Mouse (Mus musculus): Measurements from ENCODE around the gene Pecam1. TPM values are rescaled to one million over a fixed set of nuclear protein-coding genes. Genes with fewer than 3 reads are reported as not detected.
A peak's percentile ranks its signal among the peaks of the same experiment; 100 is the strongest.
"Not testable (repeated sequence)": the region's sequence is repeated elsewhere in the genome, so short reads cannot be mapped to it uniquely, and the experiment has no call there.

The Pecam1 gene
- polyA plus RNA-seq, 1 experiment from 2014 or later = 15.3 TPM

- H3K4me3 ChIP-seq = no peak overlapping the region
- H3K4me1 ChIP-seq = peaks cover 38% of the 10 kb centered on the region
- no peaks in the 10 kb centered on the region for H3K27me3 ChIP-seq (ENCODE audit: low read depth, poor library complexity, severe bottlenecking)
- 85% methylated on average over 4 of the region's 4 CpGs for WGBS
- no peaks in the 10 kb centered on the region for H3K36me3 ChIP-seq
- no peaks in the 10 kb centered on the region for H3K9me3 ChIP-seq (replicated peaks)
- no peak overlapping the region for H3K27ac ChIP-seq (replicated peaks)
- no peak for DNase-seq (ENCODE audit: low spot score)
Measured at GRCm38 (mm10) chr11:106665328-106665727, 85.1 kb downstream of the Pecam1 start.

- DNase-seq (ENCODE audit: low spot score) = no peak
- Histone ChIP-seq H3K27me3 (ENCODE audit: low read depth, poor library complexity, severe bottlenecking) (no peaks in the 10 kb centered on the region), H3K9me3 (replicated peaks) (no peaks in the 10 kb centered on the region), H3K4me3 (no peak overlapping the region), H3K4me1 (peaks cover 40% of the 10 kb centered on the region), H3K36me3 (no peaks in the 10 kb centered on the region), H3K27ac (replicated peaks) (no peak overlapping the region)
- 79% methylated on average over 8 of the region's 8 CpGs for WGBS
Measured at GRCm38 (mm10) chr11:106664691-106665090, 85.7 kb downstream of the Pecam1 start.

- Histone ChIP-seq H3K27me3 (ENCODE audit: low read depth, poor library complexity, severe bottlenecking) (no peaks in the 10 kb centered on the region), H3K4me3 (no peak overlapping the region), H3K9me3 (replicated peaks) (no peaks in the 10 kb centered on the region), H3K36me3 (no peaks in the 10 kb centered on the region), H3K27ac (replicated peaks) (peak overlapping the region; percentile 63; the same call in 1 of the 2 replicates), H3K4me1 (peaks cover 40% of the 10 kb centered on the region)
- DNase-seq (ENCODE audit: low spot score) = no peak
- 76% methylated on average over 6 of the region's 6 CpGs for WGBS
Measured at GRCm38 (mm10) chr11:106663838-106664237, 86.6 kb downstream of the Pecam1 start.

- no peak for DNase-seq (ENCODE audit: low spot score)
Measured at GRCm38 (mm10) chr11:106662634-106663407, 87.6 kb downstream of the Pecam1 start.

GRCm38 (mm10) chr11:106660453-106661081, 89.9 kb downstream of the Pecam1 start:
- WGBS = 70% methylated on average over 13 of the region's 13 CpGs
- Histone ChIP-seq H3K27me3 (ENCODE audit: low read depth, poor library complexity, severe bottlenecking) (no peaks in the 10 kb centered on the region), H3K4me3 (no peak overlapping the region), H3K9me3 (replicated peaks) (no peaks in the 10 kb centered on the region), H3K27ac (replicated peaks) (peak overlapping the region; percentile 84), H3K4me1 (peaks cover 51% of the 10 kb centered on the region), H3K36me3 (no peaks in the 10 kb centered on the region)
- peak; percentile 35 for DNase-seq (ENCODE audit: low spot score)

More at GRCm38 (mm10) chr11:106662634-106663407, 87.6 kb downstream of the Pecam1 start:
- Histone ChIP-seq H3K4me3 (no peak overlapping the region), H3K27me3 (ENCODE audit: low read depth, poor library complexity, severe bottlenecking) (no peaks in the 10 kb centered on the region), H3K4me1 (peaks cover 49% of the 10 kb centered on the region), H3K9me3 (replicated peaks) (no peaks in the 10 kb centered on the region), H3K27ac (replicated peaks) (no peak overlapping the region), H3K36me3 (no peaks in the 10 kb centered on the region)
- 90% methylated on average over 10 of the region's 11 CpGs for WGBS

- WGBS = 67% methylated on average over 15 of the region's 15 CpGs
- no peak for DNase-seq (ENCODE audit: low spot score)
- Histone ChIP-seq H3K36me3 (no peaks in the 10 kb centered on the region), H3K27ac (replicated peaks) (peak overlapping the region; percentile 84), H3K4me3 (no peak overlapping the region), H3K27me3 (ENCODE audit: low read depth, poor library complexity, severe bottlenecking) (no peaks in the 10 kb centered on the region), H3K9me3 (replicated peaks) (no peaks in the 10 kb centered on the region), H3K4me1 (peaks cover 50% of the 10 kb centered on the region)
Measured at GRCm38 (mm10) chr11:106659598-106660295, 90.7 kb downstream of the Pecam1 start.

- Histone ChIP-seq H3K27ac (replicated peaks) (peak overlapping the region; percentile 61), H3K4me3 (no peak overlapping the region), H3K36me3 (no peaks in the 10 kb centered on the region), H3K27me3 (ENCODE audit: low read depth, poor library complexity, severe bottlenecking) (no peaks in the 10 kb centered on the region), H3K9me3 (replicated peaks) (no peaks in the 10 kb centered on the region), H3K4me1 (peaks cover 37% of the 10 kb centered on the region)
- DNase-seq (ENCODE audit: low spot score) = no peak
- 31% methylated on average over 14 of the region's 14 CpGs for WGBS
Measured at GRCm38 (mm10) chr11:106658051-106658880, 92.2 kb downstream of the Pecam1 start.

- not testable (repeated sequence) for H3K27ac ChIP-seq (replicated peaks); H3K36me3 ChIP-seq; DNase-seq (ENCODE audit: low spot score); H3K4me3 ChIP-seq; H3K9me3 ChIP-seq (replicated peaks); H3K27me3 ChIP-seq (ENCODE audit: low read depth, poor library complexity, severe bottlenecking)
- H3K4me1 ChIP-seq = peaks cover 37% of the 10 kb centered on the region
- 91% methylated on average over 5 of the region's 5 CpGs for WGBS
Measured at GRCm38 (mm10) chr11:106656896-106657498, 93.4 kb downstream of the Pecam1 start.

GRCm38 (mm10) chr11:106648347-106648746, 102.1 kb downstream of the Pecam1 start:
- Histone ChIP-seq H3K36me3 (no peaks in the 10 kb centered on the region), H3K4me1 (0 out of 2 replicates have a peak, but pooled peaks cover 2% of the 10 kb centered on the region), H3K9me3 (replicated peaks) (no peaks in the 10 kb centered on the region), H3K27me3 (ENCODE audit: low read depth, poor library complexity, severe bottlenecking) (no peaks in the 10 kb centered on the region), H3K27ac (replicated peaks) (no peak overlapping the region), H3K4me3 (no peak overlapping the region)
- peak; percentile 72 for DNase-seq (ENCODE audit: low spot score)
- WGBS = 29% methylated on average over 13 of the region's 13 CpGs

- no peak overlapping the region for H3K4me3 ChIP-seq
- H3K36me3 ChIP-seq = no peaks in the 10 kb centered on the region
- DNase-seq (ENCODE audit: low spot score) = no peak
- WGBS = 79% methylated on average over 8 of the region's 8 CpGs
- H3K9me3 ChIP-seq (replicated peaks) = no peaks in the 10 kb centered on the region
- peaks cover 24% of the 10 kb centered on the region for H3K27me3 ChIP-seq (ENCODE audit: low read depth, poor library complexity, severe bottlenecking)
- H3K27ac ChIP-seq (replicated peaks) = no peak overlapping the region
- H3K4me1 ChIP-seq = peaks cover 25% of the 10 kb centered on the region
Measured at GRCm38 (mm10) chr11:106642966-106643637, 107.3 kb downstream of the Pecam1 start.

- Histone ChIP-seq H3K9me3 (replicated peaks) (no peaks in the 10 kb centered on the region), H3K27me3 (ENCODE audit: low read depth, poor library complexity, severe bottlenecking) (peaks cover 28% of the 10 kb centered on the region), H3K36me3 (no peaks in the 10 kb centered on the region), H3K4me1 (peaks cover 34% of the 10 kb centered on the region), H3K4me3 (no peak overlapping the region), H3K27ac (replicated peaks) (no peak overlapping the region)
- WGBS = 83% methylated on average over 1 of the region's 1 CpGs
- DNase-seq (ENCODE audit: low spot score) = no peak
Measured at GRCm38 (mm10) chr11:106641580-106641979, 108.8 kb downstream of the Pecam1 start.
